Mouse (Mus musculus): ENCODE results near the gene Sypl. TPM values are rescaled to one million over a fixed set of nuclear protein-coding genes. Genes with fewer than 3 reads are reported as not detected.

Sypl gene
- polyA plus RNA-seq, 1 experiment from 2014 or later = 50.3 TPM

GRCm38 (mm10) chr12:32952416-32952815, 1.3 kb upstream of the Sypl start:
- Histone ChIP-seq H3K36me3 (replicated peaks) (no peaks in the 10 kb centered on the region), H3K4me3 (no peak overlapping the region; the same call in 1 of the 2 replicates), H3K27me3 (replicated peaks; ENCODE audit: low read depth, poor library complexity, severe bottlenecking) (no peaks in the 10 kb centered on the region), H3K27ac (replicated peaks) (no peak overlapping the region), H3K9me3 (no peaks in the 10 kb centered on the region), H3K4me1 (peaks cover 34% of the 10 kb centered on the region)
- DNase-seq (ENCODE audit: low spot score) = no peak
- WGBS = 40% methylated on average over 3 of the region's 3 CpGs

- no peaks in the 10 kb centered on the region for H3K9me3 ChIP-seq
- H3K27ac ChIP-seq (replicated peaks) = peak overlapping the region; percentile 90
- WGBS = 20% methylated on average over 6 of the region's 6 CpGs
- no peaks in the 10 kb centered on the region for H3K27me3 ChIP-seq (replicated peaks; ENCODE audit: low read depth, poor library complexity, severe bottlenecking)
- no peak for DNase-seq (ENCODE audit: low spot score)
- H3K4me1 ChIP-seq = peaks cover 34% of the 10 kb centered on the region
- no peaks in the 10 kb centered on the region for H3K36me3 ChIP-seq (replicated peaks)
- H3K4me3 ChIP-seq = peak overlapping the region; percentile 81
These were observed 625 bp upstream of the Sypl start for GRCm38 (mm10) chr12:32953066-32953465.

GRCm38 (mm10) chr12:32954216-32955021, 728 bp downstream of the Sypl start:
- WGBS = under 1% methylated on average over 71 of the region's 71 CpGs
- no peak for DNase-seq (ENCODE audit: low spot score)
- Histone ChIP-seq H3K9me3 (no peaks in the 10 kb centered on the region), H3K27ac (replicated peaks) (peak overlapping the region; percentile 90), H3K4me3 (peak overlapping the region; percentile 81), H3K4me1 (peaks cover 36% of the 10 kb centered on the region), H3K27me3 (replicated peaks; ENCODE audit: low read depth, poor library complexity, severe bottlenecking) (no peaks in the 10 kb centered on the region), H3K36me3 (replicated peaks) (no peaks in the 10 kb centered on the region)

- H3K27ac ChIP-seq (replicated peaks) = peak overlapping the region; percentile 90; the same call in 1 of the 2 replicates
- no peaks in the 10 kb centered on the region for H3K9me3 ChIP-seq
- no peaks in the 10 kb centered on the region for H3K36me3 ChIP-seq (replicated peaks)
- peak overlapping the region; percentile 81 for H3K4me3 ChIP-seq
- no peak for DNase-seq (ENCODE audit: low spot score)
- 6% methylated on average over 8 of the region's 8 CpGs for WGBS
- no peaks in the 10 kb centered on the region for H3K27me3 ChIP-seq (replicated peaks; ENCODE audit: low read depth, poor library complexity, severe bottlenecking)
- peaks cover 37% of the 10 kb centered on the region for H3K4me1 ChIP-seq
These were observed 1.3 kb downstream of the Sypl start for GRCm38 (mm10) chr12:32955037-32955436.

GRCm38 (mm10) chr12:32957211-32957610, 3.5 kb downstream of the Sypl start:
- Histone ChIP-seq H3K4me1 (peaks cover 45% of the 10 kb centered on the region), H3K4me3 (no peak overlapping the region), H3K36me3 (replicated peaks) (no peaks in the 10 kb centered on the region), H3K27ac (replicated peaks) (no peak overlapping the region), H3K27me3 (replicated peaks; ENCODE audit: low read depth, poor library complexity, severe bottlenecking) (no peaks in the 10 kb centered on the region), H3K9me3 (no peaks in the 10 kb centered on the region)
- WGBS = 79% methylated on average over 2 of the region's 2 CpGs
- no peak for DNase-seq (ENCODE audit: low spot score)

GRCm38 (mm10) chr12:32962132-32962531, 8.4 kb downstream of the Sypl start:
- Histone ChIP-seq H3K9me3 (no peaks in the 10 kb centered on the region), H3K27ac (replicated peaks) (no peak overlapping the region), H3K4me3 (no peak overlapping the region), H3K27me3 (replicated peaks; ENCODE audit: low read depth, poor library complexity, severe bottlenecking) (no peaks in the 10 kb centered on the region), H3K4me1 (peaks cover 21% of the 10 kb centered on the region), H3K36me3 (replicated peaks) (peaks cover 8% of the 10 kb centered on the region; the same call in 1 of the 2 replicates)
- no peak for DNase-seq (ENCODE audit: low spot score)

- Histone ChIP-seq H3K36me3 (replicated peaks) (peaks cover 19% of the 10 kb centered on the region), H3K4me1 (peaks cover 21% of the 10 kb centered on the region), H3K27me3 (replicated peaks; ENCODE audit: low read depth, poor library complexity, severe bottlenecking) (no peaks in the 10 kb centered on the region), H3K9me3 (no peaks in the 10 kb centered on the region), H3K4me3 (no peak overlapping the region), H3K27ac (replicated peaks) (no peak overlapping the region)
- no peak for DNase-seq (ENCODE audit: low spot score)
- 89% methylated on average over 4 of the region's 4 CpGs for WGBS
These were observed 10.2 kb downstream of the Sypl start for GRCm38 (mm10) chr12:32963858-32964257.

GRCm38 (mm10) chr12:32972287-32972686, 18.6 kb downstream of the Sypl start:
- WGBS = 93% methylated on average over 1 of the region's 1 CpGs

GRCm38 (mm10) chr12:32974893-32975292, 21.2 kb downstream of the Sypl start:
- Histone ChIP-seq H3K9me3 (no peaks in the 10 kb centered on the region), H3K36me3 (replicated peaks) (peaks cover 30% of the 10 kb centered on the region), H3K4me1 (no peaks in the 10 kb centered on the region), H3K4me3 (no peak overlapping the region), H3K27ac (replicated peaks) (no peak overlapping the region), H3K27me3 (replicated peaks; ENCODE audit: low read depth, poor library complexity, severe bottlenecking) (no peaks in the 10 kb centered on the region)
- no peak for DNase-seq (ENCODE audit: low spot score)

More at GRCm38 (mm10) chr12:32972287-32972686, 18.6 kb downstream of the Sypl start:
- no peak overlapping the region for H3K4me3 ChIP-seq
- H3K27me3 ChIP-seq (replicated peaks; ENCODE audit: low read depth, poor library complexity, severe bottlenecking) = no peaks in the 10 kb centered on the region
- H3K9me3 ChIP-seq = no peaks in the 10 kb centered on the region
- H3K36me3 ChIP-seq (replicated peaks) = peaks cover 44% of the 10 kb centered on the region
- DNase-seq (ENCODE audit: low spot score) = no peak
- no peak overlapping the region for H3K27ac ChIP-seq (replicated peaks)
- H3K4me1 ChIP-seq = no peaks in the 10 kb centered on the region

GRCm38 (mm10) chr12:32975501-32975900, 21.8 kb downstream of the Sypl start:
- 85% methylated on average over 3 of the region's 3 CpGs for WGBS
- no peak for DNase-seq (ENCODE audit: low spot score)

GRCm38 (mm10) chr12:32982631-32983030, 28.9 kb downstream of the Sypl start:
- 0 out of 2 replicates have a peak, but pooled peaks cover 2% of the 10 kb centered on the region for H3K9me3 ChIP-seq
- 100% methylated on average over 1 of the region's 1 CpGs for WGBS
- DNase-seq (ENCODE audit: low spot score) = no peak
- H3K4me1 ChIP-seq = no peaks in the 10 kb centered on the region
- no peak overlapping the region for H3K4me3 ChIP-seq
- no peaks in the 10 kb centered on the region for H3K27me3 ChIP-seq (replicated peaks; ENCODE audit: low read depth, poor library complexity, severe bottlenecking)
- H3K36me3 ChIP-seq (replicated peaks) = no peaks in the 10 kb centered on the region
- H3K27ac ChIP-seq (replicated peaks) = no peak overlapping the region

More at GRCm38 (mm10) chr12:32975501-32975900, 21.8 kb downstream of the Sypl start:
- Histone ChIP-seq H3K4me3 (no peak overlapping the region), H3K27ac (replicated peaks) (no peak overlapping the region), H3K27me3 (replicated peaks; ENCODE audit: low read depth, poor library complexity, severe bottlenecking) (no peaks in the 10 kb centered on the region), H3K36me3 (replicated peaks) (peaks cover 26% of the 10 kb centered on the region), H3K9me3 (no peaks in the 10 kb centered on the region), H3K4me1 (no peaks in the 10 kb centered on the region)

- Histone ChIP-seq H3K27me3 (replicated peaks; ENCODE audit: low read depth, poor library complexity, severe bottlenecking) (no peaks in the 10 kb centered on the region), H3K4me3 (no peak overlapping the region), H3K9me3 (0 out of 2 replicates have a peak, but pooled peaks cover 2% of the 10 kb centered on the region), H3K27ac (replicated peaks) (no peak overlapping the region), H3K4me1 (no peaks in the 10 kb centered on the region), H3K36me3 (replicated peaks) (no peaks in the 10 kb centered on the region)
- DNase-seq (ENCODE audit: low spot score) = no peak
- WGBS = 95% methylated on average over 1 of the region's 1 CpGs
These were observed 29.4 kb downstream of the Sypl start for GRCm38 (mm10) chr12:32983081-32983480.

GRCm38 (mm10) chr12:32986284-32986683, 32.6 kb downstream of the Sypl start:
- 81% methylated on average over 1 of the region's 1 CpGs for WGBS
- no peaks in the 10 kb centered on the region for H3K36me3 ChIP-seq (replicated peaks)
- H3K27me3 ChIP-seq (replicated peaks; ENCODE audit: low read depth, poor library complexity, severe bottlenecking) = no peaks in the 10 kb centered on the region
- H3K4me1 ChIP-seq = no peaks in the 10 kb centered on the region
- DNase-seq (ENCODE audit: low spot score) = no peak
- H3K9me3 ChIP-seq = 0 out of 2 replicates have a peak, but pooled peaks cover 2% of the 10 kb centered on the region
- no peak overlapping the region for H3K4me3 ChIP-seq
- no peak overlapping the region for H3K27ac ChIP-seq (replicated peaks)
